Mouse (Mus musculus) erythroblast, adult 5-6 weeks (primary cell): ENCODE data around the gene Etfrf1. TPM values are rescaled to one million over a fixed set of nuclear protein-coding genes. Genes with fewer than 3 reads are reported as not detected.

ENCODE experiments used
- ATAC-seq: replicated peaks from 2 replicates; pipeline ENCODE4 v1.8.0; 2016; ENCODE audit warnings: moderate number of reproducible peaks, mild to moderate bottlenecking, moderate TSS enrichment, inconsistent platforms; ENCODE audit not compliant: poor library complexity, low FRiP score, severe bottlenecking
- total RNA-seq, 2 experiments: library from RNA; stranded (forward) in 1 of 2; stranded (reverse) in 1 of 2; fragments of 150-400 nt in 1 of 2; fragments of 200-764, 138-1000 nt in 1 of 2; gene quantifications; 2 replicates each; pipeline versions ENCODE4 v1.2.3 to v1.2.4; 2015 to 2017; ENCODE audit warnings: low replicate concordance in 2 of 2

The Etfrf1 gene
- total RNA-seq (2015; ENCODE audit: low replicate concordance): 4.6 and 32.9 TPM in 2 replicates
- total RNA-seq (2017; ENCODE audit: low replicate concordance): 1.4 and 3.1 TPM in 2 replicates

- peak; percentile 93 for ATAC-seq
These were observed at the start of gene Etfrf1, which contains the start of gene Casc1 for GRCm38 (mm10) chr6:145210816-145211338. TSS of gene Etfrf1 (plus strand) at chr6:145211134. TSS of gene Casc1 (minus strand) at chr6:145211005.

GRCm38 (mm10) chr6:145171892-145172606, 38.9 kb upstream of the Etfrf1 start:
- no peak for ATAC-seq

- ATAC-seq: no peak
These were observed 37.1 kb upstream of the Etfrf1 start for GRCm38 (mm10) chr6:145173781-145174191.

GRCm38 (mm10) chr6:145175571-145175981, 35.4 kb upstream of the Etfrf1 start:
- ATAC-seq: no peak

GRCm38 (mm10) chr6:145176474-145176873, 34.5 kb upstream of the Etfrf1 start:
- ATAC-seq: no peak

- ATAC-seq: 0 out of 2 replicates have a peak, but pooled peaks have one; percentile 51
These were observed 31.3 kb upstream of the Etfrf1 start for GRCm38 (mm10) chr6:145179665-145180064.

- no peak for ATAC-seq
These were observed 28.9 kb upstream of the Etfrf1 start for GRCm38 (mm10) chr6:145182044-145182443.

GRCm38 (mm10) chr6:145186096-145186495, 24.8 kb upstream of the Etfrf1 start:
- no peak for ATAC-seq

- peak; percentile 52; the same call in 1 of the 2 replicates for ATAC-seq
These were observed 23.5 kb upstream of the Etfrf1 start for GRCm38 (mm10) chr6:145187093-145188088.

- ATAC-seq: no peak
These were observed 17.9 kb upstream of the Etfrf1 start for GRCm38 (mm10) chr6:145193038-145193437.

- no peak for ATAC-seq
These were observed 17.5 kb upstream of the Etfrf1 start for GRCm38 (mm10) chr6:145193446-145193845.

GRCm38 (mm10) chr6:145197949-145198686, 12.8 kb upstream of the Etfrf1 start:
- no peak for ATAC-seq

- no peak for ATAC-seq
These were observed 8.4 kb upstream of the Etfrf1 start for GRCm38 (mm10) chr6:145202432-145203125.

GRCm38 (mm10) chr6:145204440-145204839, 6.5 kb upstream of the Etfrf1 start:
- ATAC-seq: no peak

- ATAC-seq: no peak
These were observed 5.8 kb upstream of the Etfrf1 start for GRCm38 (mm10) chr6:145205142-145205541.

- no peak for ATAC-seq
These were observed 766 bp upstream of the Etfrf1 start for GRCm38 (mm10) chr6:145210056-145210680.

- ATAC-seq: peak; percentile 19; the same call in 1 of the 2 replicates
These were observed 707 bp downstream of the Etfrf1 start for GRCm38 (mm10) chr6:145211376-145212305.
